Mouse (Mus musculus) midbrain, embryonic 14.5 days (tissue): ENCODE measurements at regions not wholly inside any gene's neighbourhood (a gene's known extent, or its start where the extent isn't known, plus 50 kb on each side); places are given as distances from the start of the nearest gene placed in this dataset.
A peak's percentile ranks its signal among the peaks of the same experiment; 100 is the strongest.

Experiments
- ATAC-seq: fragments of 200-750 bp; cut with Nextera tagmentation; 2 replicates; pipeline ENCODE4 v1.8.0; 2017; ENCODE audit warnings: moderate number of reproducible peaks, moderate library complexity; ENCODE audit not compliant: low FRiP score, low TSS enrichment
- DNase-seq: peaks from one replicate; pipeline ENCODE4 v3.0.0-alpha.2; 2015
- H3K27ac ChIP-seq: fragments of 300-500 bp; sonication (generic); replicated peaks from 2 replicates; pipeline ENCODE4 v1.5.1; 2014; ENCODE audit warnings: mild to moderate bottlenecking, low read depth, low read length, moderate library complexity
- H3K27me3 ChIP-seq: fragments of 300-500 bp; sonication (generic); 2 replicates; pipeline ENCODE4 v1.6.1; 2014; ENCODE audit warnings: low read length, control low read depth, mixed read lengths; ENCODE audit not compliant: control insufficient read depth, insufficient read depth
- H3K36me3 ChIP-seq: fragments of 300-500 bp; sonication (generic); 2 replicates; pipeline ENCODE4 v1.6.1; 2014; ENCODE audit warnings: low read length, control low read depth; ENCODE audit not compliant: control insufficient read depth, insufficient read depth
- H3K4me1 ChIP-seq: fragments of 300-500 bp; sonication (generic); 2 replicates; pipeline ENCODE4 v1.6.1; 2014; ENCODE audit warnings: mild to moderate bottlenecking, antibody characterized with exemption, low read length, control low read depth; ENCODE audit not compliant: control insufficient read depth, insufficient read depth
- H3K4me2 ChIP-seq: fragments of 300-500 bp; sonication (generic); 2 replicates; pipeline ENCODE4 v1.6.1; 2014; ENCODE audit warnings: mild to moderate bottlenecking, low read length, moderate library complexity
- H3K4me3 ChIP-seq: fragments of 300-500 bp; sonication (generic); replicated peaks from 2 replicates; pipeline ENCODE4 v1.5.1; 2014; ENCODE audit warnings: low read depth, low read length
- H3K9ac ChIP-seq: fragments of 300-500 bp; sonication (generic); replicated peaks from 2 replicates; pipeline ENCODE4 v1.6.1; 2014; ENCODE audit warnings: mild to moderate bottlenecking, low read length, moderate library complexity
- H3K9me3 ChIP-seq: fragments of 300-500 bp; sonication (generic); 2 replicates; pipeline ENCODE4 v1.6.1; 2016; ENCODE audit warnings: low read length, control low read depth, mixed read lengths; ENCODE audit not compliant: control insufficient read depth
- WGBS: fragments of 180-500 bp; shearing (Covaris S2); extraction: QIAGEN DNeasy Blood & Tissue Kit; methylation state at CpG from one replicate; pipeline ENCODE4 v1.1.7; 2014; 5-methylcytosine and 5-hydroxymethylcytosine counted together

GRCm38 (mm10) chr14:66534671-66535070 is 525.7 kb upstream of the Gulo start:
- DNase-seq (no peak), ATAC-seq (no peak)
- H3K4me2 ChIP-seq: no peak overlapping the region
- H3K9ac ChIP-seq: no peak overlapping the region
- H3K9me3 ChIP-seq: no peaks in the 10 kb centered on the region
- no peaks in the 10 kb centered on the region for H3K4me1 ChIP-seq
- H3K27ac ChIP-seq: no peak overlapping the region
- no peak overlapping the region for H3K4me3 ChIP-seq
- no peaks in the 10 kb centered on the region for H3K27me3 ChIP-seq
- WGBS: 43% methylated on average over 1 of the region's 1 CpGs
- no peaks in the 10 kb centered on the region for H3K36me3 ChIP-seq

DNA sequence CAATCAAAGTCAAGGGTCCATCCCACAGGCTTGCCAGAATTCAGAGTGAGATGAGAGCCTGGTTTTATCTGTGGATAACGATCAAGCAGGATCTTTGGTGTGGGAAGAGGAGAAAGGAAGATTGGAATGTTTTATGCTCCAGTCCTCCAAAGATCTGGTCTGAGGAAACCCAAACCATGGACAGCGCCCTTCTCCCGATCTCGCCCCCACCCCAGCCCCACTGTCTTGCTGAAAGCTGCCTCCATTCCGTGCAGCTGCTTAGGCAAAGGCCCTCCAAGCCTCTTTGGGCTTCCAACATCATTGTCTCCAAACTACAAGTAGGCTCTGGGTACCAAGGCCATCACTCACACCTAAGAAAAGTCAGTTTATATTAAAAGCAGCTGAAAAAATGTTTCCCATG is 519.1 kb upstream of the Gulo start:
- no peak for DNase-seq
- H3K36me3 ChIP-seq: no peaks in the 10 kb centered on the region
- no peaks in the 10 kb centered on the region for H3K4me1 ChIP-seq
- no peak overlapping the region for H3K9ac ChIP-seq
- no peak for ATAC-seq
- WGBS: 41% methylated on average over 5 of the region's 5 CpGs
- no peak overlapping the region for H3K4me2 ChIP-seq
- H3K9me3 ChIP-seq: no peaks in the 10 kb centered on the region
- no peak overlapping the region for H3K27ac ChIP-seq
- no peaks in the 10 kb centered on the region for H3K27me3 ChIP-seq
- H3K4me3 ChIP-seq: no peak overlapping the region

GRCm38 (mm10) chr14:66527061-66527460 is 518.1 kb upstream of the Gulo start:
- ATAC-seq (no peak), DNase-seq (no peak)
- Histone ChIP-seq H3K4me1 (no peaks in the 10 kb centered on the region), H3K27me3 (no peaks in the 10 kb centered on the region), H3K36me3 (no peaks in the 10 kb centered on the region), H3K4me2 (no peak overlapping the region), H3K4me3 (no peak overlapping the region), H3K27ac (no peak overlapping the region), H3K9me3 (no peaks in the 10 kb centered on the region), H3K9ac (no peak overlapping the region)
- 59% methylated on average over 6 of the region's 6 CpGs for WGBS

DNA sequence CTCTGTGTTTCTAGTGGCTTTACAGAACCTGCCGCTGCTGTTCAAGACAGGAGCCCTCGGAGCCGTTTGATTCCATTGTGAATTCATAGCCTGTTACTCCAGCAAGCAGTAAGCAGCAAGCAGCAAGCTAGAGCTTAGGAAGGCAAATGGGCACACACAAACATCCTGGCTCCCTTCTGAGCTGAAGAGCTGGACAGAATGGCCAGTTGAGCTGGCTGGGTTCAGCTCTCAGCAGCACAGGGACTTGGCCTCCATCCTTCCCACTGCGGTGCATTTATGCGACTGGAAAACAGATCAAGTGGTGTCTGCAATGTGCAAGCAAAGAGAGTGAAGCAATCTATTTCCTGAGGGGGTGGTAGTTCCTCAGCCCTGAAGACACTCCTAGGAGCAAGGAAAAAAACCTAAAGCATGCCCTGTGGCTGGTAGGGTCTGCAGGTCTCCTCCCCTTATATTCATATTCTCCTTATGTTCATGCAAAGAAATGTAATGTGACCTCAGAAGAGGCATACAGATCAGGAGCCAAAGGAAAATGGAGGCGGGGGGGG is 513.9 kb upstream of the Gulo start:
- WGBS: 68% methylated on average over 6 of the region's 6 CpGs
- Histone ChIP-seq H3K36me3 (no peaks in the 10 kb centered on the region), H3K4me2 (no peak overlapping the region), H3K9me3 (no peaks in the 10 kb centered on the region), H3K27ac (peak overlapping the region; percentile 39), H3K27me3 (no peaks in the 10 kb centered on the region), H3K4me3 (no peak overlapping the region), H3K9ac (no peak overlapping the region), H3K4me1 (no peaks in the 10 kb centered on the region)
- no peak for ATAC-seq
- no peak for DNase-seq

DNA sequence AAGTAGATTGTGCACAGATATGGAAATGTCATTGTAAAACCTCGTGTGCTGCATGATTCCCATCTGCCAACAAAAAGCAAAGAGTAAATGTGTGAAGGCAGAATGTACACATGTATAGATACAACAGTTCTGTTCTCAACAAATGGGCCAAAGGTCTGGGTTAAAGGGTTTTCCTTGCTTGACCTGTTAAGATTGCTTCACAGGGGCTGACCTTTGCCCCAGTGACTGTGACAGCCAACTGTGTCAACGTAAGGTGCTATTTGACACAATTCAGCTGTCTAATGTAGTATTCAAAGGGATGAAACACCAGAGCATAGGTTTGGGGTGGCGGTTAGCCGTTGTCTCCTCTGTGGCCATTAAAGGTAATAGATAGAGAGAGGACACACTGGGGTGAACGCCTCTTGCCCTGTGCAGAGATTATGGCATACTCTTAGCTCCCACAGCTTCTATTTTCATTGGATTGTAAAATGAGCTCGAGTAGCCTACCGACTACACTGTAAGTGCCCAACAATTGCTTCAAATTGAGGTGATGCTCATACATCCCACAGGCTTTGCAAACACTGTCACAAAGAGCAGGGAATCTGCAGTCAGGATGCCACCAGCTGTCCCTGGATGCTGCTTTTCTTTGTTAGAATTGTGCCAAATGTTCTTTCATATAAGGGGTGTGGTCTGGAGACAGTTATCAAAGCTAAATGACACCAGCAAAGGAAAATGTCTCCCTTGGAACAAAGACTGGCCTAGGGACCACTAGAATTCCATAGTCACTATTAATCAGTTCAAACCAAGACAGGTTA is 513.0 kb upstream of the Gulo start:
- no peak for ATAC-seq
- WGBS: 65% methylated on average over 7 of the region's 7 CpGs
- H3K4me1 ChIP-seq: no peaks in the 10 kb centered on the region
- no peaks in the 10 kb centered on the region for H3K27me3 ChIP-seq
- H3K4me3 ChIP-seq: no peak overlapping the region
- peak overlapping the region; percentile 39; the same call in 1 of the 2 replicates for H3K27ac ChIP-seq
- no peak for DNase-seq
- H3K9me3 ChIP-seq: no peaks in the 10 kb centered on the region
- no peaks in the 10 kb centered on the region for H3K36me3 ChIP-seq
- H3K4me2 ChIP-seq: no peak overlapping the region
- H3K9ac ChIP-seq: no peak overlapping the region

DNA sequence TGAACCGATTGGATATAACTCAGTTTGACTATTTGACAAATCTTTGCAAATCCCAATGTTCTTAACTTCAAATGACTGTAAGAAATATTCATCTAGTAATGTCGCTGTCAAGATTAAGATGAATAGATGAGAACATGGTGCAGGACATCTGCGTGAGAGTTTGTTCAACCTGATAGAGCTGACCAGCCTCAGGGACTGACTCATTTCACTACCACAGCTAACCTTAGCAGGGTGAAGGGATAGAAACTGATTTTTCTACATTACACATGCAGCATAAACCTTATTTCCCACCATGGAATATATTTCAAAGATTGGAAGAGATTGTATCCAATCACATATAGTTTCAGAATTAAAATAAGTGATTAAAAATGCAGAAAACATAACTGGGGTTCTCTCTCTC is 507.8 kb upstream of the Gulo start:
- no peak for DNase-seq
- H3K4me2 ChIP-seq: no peak overlapping the region
- 90% methylated on average over 3 of the region's 3 CpGs for WGBS

DNA sequence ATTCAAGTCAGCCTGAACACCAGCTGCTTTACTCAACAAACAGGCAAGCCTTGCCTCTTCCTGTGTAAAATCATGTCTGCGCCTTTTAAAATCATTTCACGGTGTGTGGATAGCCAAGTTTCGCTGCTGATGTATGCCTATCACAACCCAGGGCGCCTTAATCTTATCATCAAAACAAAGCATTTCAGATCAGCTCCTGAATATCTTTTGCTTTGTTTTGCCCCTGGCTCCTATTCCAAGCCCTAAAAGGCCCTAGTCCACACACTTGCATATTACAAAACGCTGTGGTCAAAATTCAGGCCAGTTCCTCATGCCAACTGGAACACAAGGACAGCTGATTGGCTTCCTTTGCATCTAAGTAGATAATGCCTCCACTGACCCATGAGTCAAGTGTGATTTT is 501.7 kb upstream of the Gulo start:
- no peak overlapping the region for H3K4me3 ChIP-seq
- WGBS: 29% methylated on average over 5 of the region's 5 CpGs
- H3K4me1 ChIP-seq: peaks cover 4% of the 10 kb centered on the region; the same call in 1 of the 2 replicates
- ATAC-seq (no peak), DNase-seq (peak; percentile 54)
- no peaks in the 10 kb centered on the region for H3K27me3 ChIP-seq
- H3K9me3 ChIP-seq: no peaks in the 10 kb centered on the region
- H3K27ac ChIP-seq: 0 out of 2 replicates have a peak overlapping the region, but pooled peaks have one; percentile 27
- H3K36me3 ChIP-seq: no peaks in the 10 kb centered on the region
- H3K4me2 ChIP-seq: no peak overlapping the region
- no peak overlapping the region for H3K9ac ChIP-seq

More for the DNA sequence above, 507.8 kb upstream of the Gulo start:
- Histone ChIP-seq H3K9ac (no peak overlapping the region), H3K4me3 (no peak overlapping the region), H3K27me3 (no peaks in the 10 kb centered on the region), H3K36me3 (no peaks in the 10 kb centered on the region), H3K4me1 (no peaks in the 10 kb centered on the region), H3K9me3 (no peaks in the 10 kb centered on the region), H3K27ac (no peak overlapping the region)
- no peak for ATAC-seq

DNA sequence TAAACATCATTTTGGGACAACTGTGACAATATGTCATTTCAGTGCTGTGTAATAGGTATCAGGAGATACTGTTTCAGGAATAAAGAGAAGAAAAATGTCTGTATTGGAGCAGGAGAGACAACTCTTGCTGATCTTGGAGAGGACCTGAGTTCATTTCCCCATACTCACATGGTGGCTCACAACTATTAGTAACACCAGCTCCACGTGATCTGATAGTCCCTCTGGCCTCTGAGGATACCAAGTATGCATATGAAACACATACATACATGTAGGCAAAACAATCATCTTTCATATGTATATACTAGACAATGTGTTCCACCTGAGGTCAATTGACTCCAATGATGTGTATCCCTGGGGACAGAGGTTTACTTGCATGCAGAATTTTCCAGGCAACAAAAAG is 501.2 kb upstream of the Gulo start:
- Histone ChIP-seq H3K4me3 (no peak overlapping the region), H3K9ac (no peak overlapping the region), H3K27me3 (no peaks in the 10 kb centered on the region), H3K36me3 (no peaks in the 10 kb centered on the region), H3K4me1 (peaks cover 4% of the 10 kb centered on the region; the same call in 1 of the 2 replicates), H3K4me2 (no peak overlapping the region), H3K9me3 (no peaks in the 10 kb centered on the region), H3K27ac (0 out of 2 replicates have a peak overlapping the region, but pooled peaks have one; percentile 27)
- DNase-seq: no peak
- WGBS: 60% methylated on average over 1 of the region's 1 CpGs
- no peak for ATAC-seq

GRCm38 (mm10) chr14:66509706-66510105 is 500.7 kb upstream of the Gulo start:
- Histone ChIP-seq H3K4me1 (peaks cover 4% of the 10 kb centered on the region; the same call in 1 of the 2 replicates), H3K36me3 (no peaks in the 10 kb centered on the region), H3K27ac (no peak overlapping the region), H3K4me2 (no peak overlapping the region), H3K9ac (no peak overlapping the region), H3K27me3 (no peaks in the 10 kb centered on the region), H3K9me3 (no peaks in the 10 kb centered on the region), H3K4me3 (no peak overlapping the region)
- no peak for DNase-seq
- no peak for ATAC-seq
- WGBS: 94% methylated on average over 7 of the region's 7 CpGs
